Comparison of ENCODE assay signal across 9 mouse cellular contexts in the genomic region with DNA sequence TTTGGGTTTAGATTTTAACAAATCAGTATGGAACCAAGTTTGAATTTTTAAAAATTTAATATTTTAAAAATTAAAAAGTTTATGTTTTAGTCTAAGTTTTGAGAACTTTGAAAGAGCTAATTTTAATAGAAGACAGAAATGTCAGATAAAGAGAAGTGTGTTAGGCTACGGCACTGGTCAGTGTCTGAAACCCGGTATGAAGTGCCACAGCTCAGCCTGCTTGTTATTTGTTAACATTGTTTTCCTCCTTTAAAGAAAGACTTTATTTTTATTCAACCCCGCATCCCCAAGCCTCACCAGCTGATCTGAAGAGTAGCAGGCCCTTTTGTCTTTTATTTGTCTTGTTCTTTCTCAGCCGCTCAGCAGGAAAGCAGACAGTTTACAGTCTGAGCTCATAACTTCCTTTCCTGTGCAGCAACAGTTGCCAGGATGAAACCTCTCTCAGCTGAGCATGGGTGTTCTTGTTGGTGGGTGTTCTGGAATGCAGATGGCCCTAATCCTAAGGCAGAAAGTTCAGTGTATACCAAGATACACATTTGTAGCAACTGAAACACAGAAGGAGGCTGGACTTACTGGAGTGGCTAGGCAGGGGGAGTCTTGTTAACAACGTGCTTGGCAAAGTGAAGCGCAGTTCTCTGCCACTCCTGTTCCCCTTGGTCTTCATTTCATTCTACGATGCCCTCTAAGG. TPM values are rescaled to one million over a fixed set of nuclear protein-coding genes. Genes with fewer than 3 reads are reported as not detected.
DNase-seq lines count a peak whose midpoint lies in the region; ATAC-seq and TF ChIP-seq lines count a peak whose summit lies in the region.
"Had no signal": no experiment of that assay in that cellular context is flagged by ENCODE, and none has a peak within 500 bp of the region (broad histone marks: within the 10 kb centered on the region; RNA-seq: fewer than 3 reads in every experiment).

No protein-coding gene starts in this region.

- peaks cover 12% of the 10 kb centered on the region; the same call in 1 of the 2 replicates for H3K4me1 ChIP-seq in kidney, postnatal 0 days (replicated peaks; ENCODE audit: insufficient read depth, low read length)
- H3K4me1 ChIP-seq in embryonic facial prominence, embryonic 15.5 days: peaks cover 16% of the 10 kb centered on the region
- peaks cover 16% of the 10 kb centered on the region for H3K4me1 ChIP-seq in hindbrain, embryonic 15.5 days (replicated peaks)
- peaks cover 30% of the 10 kb centered on the region for H3K4me1 ChIP-seq in midbrain, embryonic 12.5 days
- H3K4me1 ChIP-seq in liver, embryonic 12.5 days: 0 out of 2 replicates have a peak, but pooled peaks cover 13% of the 10 kb centered on the region

- no peaks in the 10 kb centered on the region for H3K9me3 ChIP-seq in kidney, postnatal 0 days (replicated peaks; ENCODE audit: low read length)
- H3K9me3 ChIP-seq in embryonic facial prominence, embryonic 15.5 days (replicated peaks): no peaks in the 10 kb centered on the region
- no peaks in the 10 kb centered on the region for H3K9me3 ChIP-seq in hindbrain, embryonic 15.5 days
- no peaks in the 10 kb centered on the region for H3K9me3 ChIP-seq in midbrain, embryonic 12.5 days
- H3K9me3 ChIP-seq in liver, embryonic 12.5 days (replicated peaks): no peaks in the 10 kb centered on the region

- no peak overlapping the region for H3K4me3 ChIP-seq in kidney, postnatal 0 days (replicated peaks; ENCODE audit: low read depth, low read length)
- no peak overlapping the region for H3K4me3 ChIP-seq in embryonic facial prominence, embryonic 15.5 days (replicated peaks)
- no peak overlapping the region for H3K4me3 ChIP-seq in hindbrain, embryonic 15.5 days
- H3K4me3 ChIP-seq in midbrain, embryonic 12.5 days: no peak overlapping the region
- H3K4me3 ChIP-seq in liver, embryonic 12.5 days: no peak overlapping the region

- H3K4me2 ChIP-seq in kidney, postnatal 0 days (ENCODE audit: low read length): no peak overlapping the region
- H3K4me2 ChIP-seq in embryonic facial prominence, embryonic 15.5 days (replicated peaks): no peak overlapping the region
- H3K4me2 ChIP-seq in hindbrain, embryonic 15.5 days: no peak overlapping the region
- H3K4me2 ChIP-seq in midbrain, embryonic 12.5 days (replicated peaks): no peak overlapping the region
- no peak overlapping the region for H3K4me2 ChIP-seq in liver, embryonic 12.5 days

- 48% methylated on average over 7 of the region's 7 CpGs for WGBS in kidney, postnatal 0 days
- WGBS in embryonic facial prominence, embryonic 15.5 days: 34% methylated on average over 7 of the region's 7 CpGs
- whole genome bisulfite sequencing in hindbrain, embryonic 15.5 days: 22% methylated on average over 7 of the region's 7 CpGs
- WGBS in midbrain, embryonic 12.5 days: 28% methylated on average over 7 of the region's 7 CpGs
- WGBS in liver, embryonic 12.5 days (ENCODE audit: insufficient replicate concordance): 71% methylated on average over 7 of the region's 7 CpGs

- no peak for ATAC-seq in kidney, postnatal 0 days (replicated peaks; ENCODE audit: low FRiP score, low read depth)
- ATAC-seq in embryonic facial prominence, embryonic 15.5 days (ENCODE audit: insufficient number of reproducible peaks, low FRiP score, low TSS enrichment, low read depth): no peak
- peak; percentile 71; the same call in 1 of the 2 replicates for ATAC-seq in hindbrain, embryonic 15.5 days (ENCODE audit: low FRiP score, low read depth)
- peak; percentile 38 for ATAC-seq in midbrain, embryonic 12.5 days (ENCODE audit: low FRiP score, low read depth)
- ATAC-seq in liver, embryonic 12.5 days: no peak
- no peak for ATAC-seq in megakaryocyte, adult 5-6 weeks (ENCODE audit: poor library complexity, severe bottlenecking)
- ATAC-seq: Patski had no signal

- H3K27ac ChIP-seq in kidney, postnatal 0 days: peak overlapping the region; percentile 36; the same call in 1 of the 2 replicates
- peak overlapping the region; percentile 52; the same call in 1 of the 2 replicates for H3K27ac ChIP-seq in embryonic facial prominence, embryonic 15.5 days (replicated peaks)
- H3K27ac ChIP-seq in hindbrain, embryonic 15.5 days (replicated peaks): 0 out of 2 replicates have a peak overlapping the region, but pooled peaks have one; percentile 9
- no peak overlapping the region; the same call in 1 of the 2 replicates for H3K27ac ChIP-seq in midbrain, embryonic 12.5 days (replicated peaks)
- no peak overlapping the region for H3K27ac ChIP-seq in liver, embryonic 12.5 days

- no peak for TF ChIP-seq CTCF in kidney, postnatal 0 days (IDR thresholded peaks at IDR 0.05; ENCODE audit: low read depth)

- H3K9ac ChIP-seq in kidney, postnatal 0 days (ENCODE audit: low read depth, low read length): 0 out of 2 replicates have a peak overlapping the region, but pooled peaks have one; percentile 18
- H3K9ac ChIP-seq in embryonic facial prominence, embryonic 15.5 days: no peak overlapping the region
- no peak overlapping the region for H3K9ac ChIP-seq in hindbrain, embryonic 15.5 days
- no peak overlapping the region for H3K9ac ChIP-seq in midbrain, embryonic 12.5 days (replicated peaks)
- H3K9ac ChIP-seq in liver, embryonic 12.5 days: no peak overlapping the region

- no peaks in the 10 kb centered on the region for H3K27me3 ChIP-seq in kidney, postnatal 0 days (ENCODE audit: insufficient read depth, low read length)
- H3K27me3 ChIP-seq in embryonic facial prominence, embryonic 15.5 days: no peaks in the 10 kb centered on the region
- no peaks in the 10 kb centered on the region for H3K27me3 ChIP-seq in hindbrain, embryonic 15.5 days
- H3K27me3 ChIP-seq in midbrain, embryonic 12.5 days: no peaks in the 10 kb centered on the region
- H3K27me3 ChIP-seq in liver, embryonic 12.5 days (replicated peaks): no peaks in the 10 kb centered on the region
- H3K27me3 ChIP-seq: Patski had no signal

- peak; percentile 48 for DNase-seq in kidney, postnatal 0 days (ENCODE audit: low spot score)
- no peak for DNase-seq in kidney, postnatal 25 days
- DNase-seq in spleen, adult 12 weeks (ENCODE audit: low spot score): no peak

- H3K36me3 ChIP-seq in kidney, postnatal 0 days (ENCODE audit: insufficient read depth, low read length): no peaks in the 10 kb centered on the region
- H3K36me3 ChIP-seq in embryonic facial prominence, embryonic 15.5 days: no peaks in the 10 kb centered on the region
- no peaks in the 10 kb centered on the region for H3K36me3 ChIP-seq in hindbrain, embryonic 15.5 days
- H3K36me3 ChIP-seq in midbrain, embryonic 12.5 days: no peaks in the 10 kb centered on the region
- H3K36me3 ChIP-seq in liver, embryonic 12.5 days: peaks cover 12% of the 10 kb centered on the region

RNA-seq across cellular contexts. Expression of a gene that starts 32.5 kb away (rescaled TPM):
- polyA plus RNA-seq in kidney, postnatal 0 days (2015; fragmentation: Nextera tagmentation; extraction: Ambion mirVana): 21.0 and 24.9 TPM in 2 replicates
- 20.5 and 22.7 TPM in 2 replicates for polyA plus RNA-seq in embryonic facial prominence, embryonic 15.5 days (2015; fragmentation: Nextera tagmentation; extraction: Ambion mirVana)
- 16.8 and 20.5 TPM in 2 replicates for polyA plus RNA-seq in hindbrain, embryonic 15.5 days (2015; fragmentation: Nextera tagmentation; extraction: Ambion mirVana)
- 23.9 and 25.6 TPM in 2 replicates for polyA plus RNA-seq in midbrain, embryonic 12.5 days (2016; fragmentation: Nextera tagmentation; extraction: Ambion mirVana)
- polyA plus RNA-seq in liver, embryonic 12.5 days (2016; fragmentation: Nextera tagmentation; extraction: Ambion mirVana): 21.8 and 23.1 TPM in 2 replicates
- 2.6 and 3.1 TPM in 2 replicates for total RNA-seq in megakaryocyte, adult 5-6 weeks (2015)
- 3.3 and 4.0 TPM in 2 replicates for total RNA-seq in megakaryocyte, adult 5-6 weeks (2017)

Comparison
In these comparisons a context has a peak if more than half of its experiments do, and no peak if none do; other contexts are left out.
1. ATAC-seq: peak in hindbrain, embryonic 15.5 days (single experiment) and midbrain, embryonic 12.5 days (single experiment); none in kidney, postnatal 0 days (single experiment), embryonic facial prominence, embryonic 15.5 days (single experiment), liver, embryonic 12.5 days (single experiment) and megakaryocyte, adult 5-6 weeks (single experiment).
2. H3K27ac ChIP-seq: peak in kidney, postnatal 0 days (single experiment), embryonic facial prominence, embryonic 15.5 days (single experiment) and hindbrain, embryonic 15.5 days (single experiment); none in midbrain, embryonic 12.5 days (single experiment) and liver, embryonic 12.5 days (single experiment).